In genomic region chr4:147866056-147866455, GRCm38 (mm10) we compare ENCODE assay signal across 16 mouse cellular contexts.
"Had no signal": no experiment of that assay in that cellular context is flagged by ENCODE, and none has a peak within 500 bp of the region (broad histone marks: within the 10 kb centered on the region; RNA-seq: fewer than 3 reads in every experiment).

No protein-coding gene starts in this region.

- H3K27me3 ChIP-seq: neural tube, embryonic 12.5 days; neural tube, embryonic 13.5 days; neural tube, embryonic 15.5 days; stomach, embryonic 15.5 days had no signal

- H3K9ac ChIP-seq: neural tube, embryonic 12.5 days; neural tube, embryonic 13.5 days; neural tube, embryonic 15.5 days; stomach, embryonic 15.5 days had no signal

- H3K27ac ChIP-seq: neural tube, embryonic 12.5 days; neural tube, embryonic 13.5 days; neural tube, embryonic 15.5 days; stomach, embryonic 15.5 days; stomach, postnatal 0 days had no signal

- H3K4me3 ChIP-seq: neural tube, embryonic 12.5 days; neural tube, embryonic 13.5 days; neural tube, embryonic 15.5 days; stomach, embryonic 15.5 days had no signal

- DNase-seq: right cerebral cortex, adult 18-20 months; right cerebral cortex, postnatal 14 days; right cerebral cortex, postnatal 25 days; right cerebral cortex, postnatal 4 days; spleen, adult 18-20 months; thymus, adult 18-20 months; thymus, adult 2 months; thymus, postnatal 14 days; thymus, postnatal 25 days; thymus, postnatal 36 days; thymus, postnatal 4 days had no signal

- H3K4me2 ChIP-seq: neural tube, embryonic 13.5 days; neural tube, embryonic 15.5 days; stomach, embryonic 15.5 days had no signal

- H3K9me3 ChIP-seq: neural tube, embryonic 12.5 days; neural tube, embryonic 13.5 days; neural tube, embryonic 15.5 days; stomach, embryonic 15.5 days had no signal
